Mouse (Mus musculus): ENCODE results near the gene Pop5. TPM values are rescaled to one million over a fixed set of nuclear protein-coding genes. Genes with fewer than 3 reads are reported as not detected.

Gene Pop5
- total and polyA plus RNA-seq, 2 experiments from 2014 or later: 32.8 to 96.6 TPM

GRCm38 (mm10) chr5:115215273-115216185, 20.1 kb upstream of the Pop5 start:
- WGBS: 12% methylated on average over 27 of the region's 27 CpGs
- H3K27ac ChIP-seq (ENCODE audit: low read depth, low read length): peak overlapping the region; percentile 88
- H3K4me2 ChIP-seq (ENCODE audit: low read depth): peak overlapping the region; percentile 69
- no peaks in the 10 kb centered on the region for H3K9me3 ChIP-seq (ENCODE audit: low read length)
- H3K27me3 ChIP-seq (ENCODE audit: insufficient read depth, low read length): no peaks in the 10 kb centered on the region
- peaks cover 5% of the 10 kb centered on the region; the same call in 1 of the 2 replicates for H3K4me1 ChIP-seq (ENCODE audit: insufficient read depth)
- no peak for TF ChIP-seq CTCF (IDR thresholded peaks at IDR 0.05; ENCODE audit: low read depth)
- ATAC-seq (peak; percentile 72), DNase-seq (no peak)
- no peaks in the 10 kb centered on the region for H3K36me3 ChIP-seq (ENCODE audit: insufficient read depth)
- peak overlapping the region; percentile 75 for H3K9ac ChIP-seq
- H3K4me3 ChIP-seq (ENCODE audit: low read depth, low read length): peak overlapping the region; percentile 43

GRCm38 (mm10) chr5:115217998-115218397, 17.6 kb upstream of the Pop5 start:
- WGBS: 90% methylated on average over 12 of the region's 12 CpGs
- Histone ChIP-seq H3K27me3 (ENCODE audit: insufficient read depth, low read length) (no peaks in the 10 kb centered on the region), H3K4me1 (ENCODE audit: insufficient read depth) (peaks cover 5% of the 10 kb centered on the region; the same call in 1 of the 2 replicates), H3K4me3 (ENCODE audit: low read depth, low read length) (no peak overlapping the region), H3K4me2 (ENCODE audit: low read depth) (no peak overlapping the region), H3K9me3 (ENCODE audit: low read length) (no peaks in the 10 kb centered on the region), H3K36me3 (ENCODE audit: insufficient read depth) (no peaks in the 10 kb centered on the region), H3K27ac (ENCODE audit: low read depth, low read length) (no peak overlapping the region), H3K9ac (no peak overlapping the region)
- DNase-seq: no peak
- no peak for ATAC-seq
- no peak for TF ChIP-seq CTCF (IDR thresholded peaks at IDR 0.05; ENCODE audit: low read depth)

- H3K36me3 ChIP-seq (ENCODE audit: insufficient read depth): no peaks in the 10 kb centered on the region
- no peak overlapping the region for H3K9ac ChIP-seq
- no peaks in the 10 kb centered on the region for H3K27me3 ChIP-seq (ENCODE audit: insufficient read depth, low read length)
- no peak overlapping the region for H3K4me2 ChIP-seq (ENCODE audit: low read depth)
- H3K9me3 ChIP-seq (ENCODE audit: low read length): no peaks in the 10 kb centered on the region
- no peaks in the 10 kb centered on the region for H3K4me1 ChIP-seq (ENCODE audit: insufficient read depth)
- DNase-seq (no peak), ATAC-seq (peak; percentile 38; the same call in 1 of the 2 replicates)
- no peak overlapping the region for H3K27ac ChIP-seq (ENCODE audit: low read depth, low read length)
- H3K4me3 ChIP-seq (ENCODE audit: low read depth, low read length): no peak overlapping the region
- no peak for TF ChIP-seq CTCF (IDR thresholded peaks at IDR 0.05; ENCODE audit: low read depth)
- WGBS: 27% methylated on average over 13 of the region's 13 CpGs
Measured at GRCm38 (mm10) chr5:115220931-115221640, 14.6 kb upstream of the Pop5 start.

- no peaks in the 10 kb centered on the region for H3K9me3 ChIP-seq (ENCODE audit: low read length)
- no peak for DNase-seq
- no peaks in the 10 kb centered on the region for H3K4me1 ChIP-seq (ENCODE audit: insufficient read depth)
- TF ChIP-seq CTCF (IDR thresholded peaks at IDR 0.05; ENCODE audit: low read depth): 0 out of 2 replicates have a peak, but pooled peaks have one; percentile 28
- 68% methylated on average over 3 of the region's 3 CpGs for WGBS
- H3K27me3 ChIP-seq (ENCODE audit: insufficient read depth, low read length): no peaks in the 10 kb centered on the region
- H3K36me3 ChIP-seq (ENCODE audit: insufficient read depth): no peaks in the 10 kb centered on the region
- H3K4me2 ChIP-seq (ENCODE audit: low read depth): no peak overlapping the region
- H3K4me3 ChIP-seq (ENCODE audit: low read depth, low read length): no peak overlapping the region
- no peak for ATAC-seq
- H3K27ac ChIP-seq (ENCODE audit: low read depth, low read length): no peak overlapping the region
- no peak overlapping the region for H3K9ac ChIP-seq
Measured at GRCm38 (mm10) chr5:115222485-115222884, 13.2 kb upstream of the Pop5 start.

- Histone ChIP-seq H3K4me2 (ENCODE audit: low read depth) (no peak overlapping the region), H3K27ac (ENCODE audit: low read depth, low read length) (no peak overlapping the region), H3K27me3 (ENCODE audit: insufficient read depth, low read length) (no peaks in the 10 kb centered on the region), H3K9ac (no peak overlapping the region), H3K4me1 (ENCODE audit: insufficient read depth) (no peaks in the 10 kb centered on the region), H3K36me3 (ENCODE audit: insufficient read depth) (no peaks in the 10 kb centered on the region), H3K4me3 (ENCODE audit: low read depth, low read length) (no peak overlapping the region), H3K9me3 (ENCODE audit: low read length) (no peaks in the 10 kb centered on the region)
- no peak for TF ChIP-seq CTCF (IDR thresholded peaks at IDR 0.05; ENCODE audit: low read depth)
- DNase-seq (no peak), ATAC-seq (no peak)
- 54% methylated on average over 15 of the region's 15 CpGs for WGBS
Measured at GRCm38 (mm10) chr5:115230830-115231551, 4.6 kb upstream of the Pop5 start.

GRCm38 (mm10) chr5:115231552-115232120, 4.0 kb upstream of the Pop5 start:
- Histone ChIP-seq H3K4me2 (ENCODE audit: low read depth) (no peak overlapping the region), H3K27me3 (ENCODE audit: insufficient read depth, low read length) (no peaks in the 10 kb centered on the region), H3K36me3 (ENCODE audit: insufficient read depth) (no peaks in the 10 kb centered on the region), H3K9ac (no peak overlapping the region), H3K9me3 (ENCODE audit: low read length) (no peaks in the 10 kb centered on the region), H3K4me1 (ENCODE audit: insufficient read depth) (no peaks in the 10 kb centered on the region), H3K27ac (ENCODE audit: low read depth, low read length) (no peak overlapping the region), H3K4me3 (ENCODE audit: low read depth, low read length) (no peak overlapping the region)
- 39% methylated on average over 16 of the region's 16 CpGs for WGBS
- TF ChIP-seq CTCF (IDR thresholded peaks at IDR 0.05; ENCODE audit: low read depth): no peak
- DNase-seq (no peak), ATAC-seq (no peak)
